Mouse (Mus musculus): ENCODE results near the gene Ddn.

The Ddn gene

GRCm38 (mm10) chr15:98797835-98798492, 11.3 kb downstream of the Ddn start:
- no peak for DNase-seq (ENCODE audit: low spot score in 2 of 2)

DNA sequence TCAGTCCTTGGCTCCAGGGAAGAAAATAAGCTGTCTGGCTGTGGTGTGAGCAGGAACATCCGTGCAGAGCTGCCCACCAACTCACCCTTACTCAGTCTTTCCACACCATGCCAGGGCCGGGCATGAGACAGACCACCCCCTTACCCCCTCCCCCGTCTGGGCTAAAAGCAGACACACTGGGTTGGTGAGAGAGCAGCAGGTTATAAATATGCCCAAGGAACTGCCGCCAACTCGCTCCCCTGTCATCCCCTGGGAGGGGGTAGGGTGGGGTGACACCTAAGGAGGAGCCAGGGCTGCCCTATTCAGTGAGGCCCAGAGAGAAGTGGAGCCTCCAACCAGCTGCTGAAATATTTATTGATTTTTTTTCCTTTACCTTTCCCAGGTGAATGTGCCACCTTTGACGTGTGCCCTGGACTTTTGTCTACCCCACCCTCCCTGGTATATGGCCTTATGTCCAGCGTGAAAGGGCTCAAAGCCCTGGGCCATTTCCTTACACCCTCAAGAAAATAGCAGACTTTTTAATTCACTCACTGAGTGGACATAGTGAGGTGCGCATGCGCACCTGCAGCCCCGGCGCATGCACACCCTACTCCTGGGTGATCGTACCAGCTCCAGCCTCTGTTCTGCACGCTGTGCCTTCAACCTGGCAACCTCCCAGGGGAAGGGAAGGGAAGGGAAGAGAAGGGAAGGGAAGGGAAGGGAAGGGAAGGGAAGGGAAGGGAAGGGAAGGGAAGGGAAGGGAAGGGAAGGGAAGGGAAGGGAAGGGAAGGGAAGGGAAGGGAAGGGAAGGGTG, 12.3 kb downstream of the Ddn start:
- DNase-seq (ENCODE audit: low spot score in 2 of 2), result no peak

DNA sequence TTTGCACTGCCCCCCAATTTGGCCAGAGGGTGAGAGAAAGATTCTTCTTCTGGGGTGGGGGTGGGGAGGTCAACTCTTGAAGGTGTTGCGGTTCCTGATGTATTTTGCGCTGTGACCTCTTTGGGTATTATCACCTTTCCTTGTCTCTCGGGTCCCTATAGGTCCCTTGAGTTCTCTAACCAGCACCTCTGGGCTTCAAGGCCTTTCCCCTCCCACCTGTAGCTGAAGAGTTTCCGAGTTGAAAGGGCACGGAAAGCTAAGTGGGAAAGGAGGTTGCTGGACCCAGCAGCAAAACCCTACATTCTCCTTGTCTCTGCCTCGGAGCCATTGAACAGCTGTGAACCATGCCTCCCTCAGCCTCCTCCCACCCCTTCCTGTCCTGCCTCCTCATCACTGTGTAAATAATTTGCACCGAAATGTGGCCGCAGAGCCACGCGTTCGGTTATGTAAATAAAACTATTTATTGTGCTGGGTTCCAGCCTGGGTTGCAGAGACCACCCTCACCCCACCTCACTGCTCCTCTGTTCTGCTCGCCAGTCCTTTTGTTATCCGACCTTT, 16.1 kb downstream of the Ddn start:
- no peak for DNase-seq (ENCODE audit: low spot score in 2 of 2)

GRCm38 (mm10) chr15:98792233-98793020, 16.9 kb downstream of the Ddn start:
- no peak for DNase-seq (ENCODE audit: low spot score in 2 of 2)

DNA sequence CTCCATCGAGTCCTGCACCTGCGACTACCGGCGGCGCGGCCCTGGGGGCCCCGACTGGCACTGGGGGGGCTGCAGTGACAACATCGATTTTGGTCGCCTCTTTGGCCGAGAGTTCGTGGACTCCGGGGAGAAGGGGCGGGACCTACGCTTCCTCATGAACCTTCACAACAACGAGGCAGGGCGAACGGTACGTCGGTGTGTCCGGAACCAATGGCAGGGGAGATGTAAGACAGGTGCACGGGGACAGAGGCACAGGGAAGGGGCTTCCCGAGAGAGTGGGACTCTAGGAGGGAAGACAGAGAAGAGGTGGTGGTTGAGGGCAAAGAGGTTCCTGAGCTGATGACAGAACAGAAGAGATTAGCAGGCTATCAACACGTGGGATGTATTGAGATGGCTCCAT, 17.5 kb downstream of the Ddn start:
- no peak for DNase-seq (ENCODE audit: low spot score in 2 of 2)

DNA sequence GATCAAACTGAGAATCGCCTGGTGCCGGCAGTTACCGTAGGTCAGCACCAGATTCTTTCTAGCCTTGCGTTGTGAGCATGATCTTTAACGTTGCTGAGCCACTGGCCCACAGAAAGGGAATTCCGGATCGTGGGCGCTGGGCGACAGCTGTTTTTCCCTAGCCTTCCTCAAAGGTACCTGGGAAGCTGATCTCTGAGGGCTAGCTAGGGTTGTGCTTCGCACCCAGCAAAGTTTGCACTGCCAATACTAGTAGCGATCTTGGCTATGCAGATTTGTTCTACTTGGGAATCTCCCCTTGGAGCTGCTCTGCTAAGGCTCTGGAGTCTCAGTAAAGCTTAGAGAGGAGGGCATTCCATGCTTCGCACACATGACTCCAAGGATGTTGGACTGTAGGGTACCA, 18.1 kb downstream of the Ddn start:
- DNase-seq (ENCODE audit: low spot score in 2 of 2), result no peak

DNA sequence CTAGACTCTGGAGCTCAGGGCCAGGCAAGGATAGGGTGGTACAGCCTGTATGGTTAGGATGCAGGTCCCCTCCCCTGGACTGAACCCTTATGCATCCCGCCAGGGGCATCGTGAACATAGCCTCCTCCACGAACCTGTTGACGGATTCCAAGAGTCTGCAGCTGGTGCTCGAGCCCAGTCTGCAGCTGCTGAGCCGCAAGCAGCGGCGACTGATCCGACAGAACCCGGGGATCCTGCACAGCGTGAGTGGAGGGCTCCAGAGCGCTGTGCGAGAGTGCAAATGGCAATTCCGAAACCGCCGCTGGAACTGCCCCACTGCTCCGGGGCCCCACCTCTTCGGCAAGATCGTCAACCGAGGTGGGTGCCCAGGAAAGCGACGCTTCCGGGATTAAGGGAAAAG, 18.5 kb downstream of the Ddn start:
- no peak for DNase-seq (ENCODE audit: low spot score in 2 of 2)

- DNase-seq (ENCODE audit: low spot score in 2 of 2), result peak in 1 of 2 experiments; percentile 55
Measured at GRCm38 (mm10) chr15:98789661-98790535, 19.4 kb downstream of the Ddn start, which contains the start of gene Wnt1. Wnt1 (plus strand) TSS chr15:98789857.

DNA sequence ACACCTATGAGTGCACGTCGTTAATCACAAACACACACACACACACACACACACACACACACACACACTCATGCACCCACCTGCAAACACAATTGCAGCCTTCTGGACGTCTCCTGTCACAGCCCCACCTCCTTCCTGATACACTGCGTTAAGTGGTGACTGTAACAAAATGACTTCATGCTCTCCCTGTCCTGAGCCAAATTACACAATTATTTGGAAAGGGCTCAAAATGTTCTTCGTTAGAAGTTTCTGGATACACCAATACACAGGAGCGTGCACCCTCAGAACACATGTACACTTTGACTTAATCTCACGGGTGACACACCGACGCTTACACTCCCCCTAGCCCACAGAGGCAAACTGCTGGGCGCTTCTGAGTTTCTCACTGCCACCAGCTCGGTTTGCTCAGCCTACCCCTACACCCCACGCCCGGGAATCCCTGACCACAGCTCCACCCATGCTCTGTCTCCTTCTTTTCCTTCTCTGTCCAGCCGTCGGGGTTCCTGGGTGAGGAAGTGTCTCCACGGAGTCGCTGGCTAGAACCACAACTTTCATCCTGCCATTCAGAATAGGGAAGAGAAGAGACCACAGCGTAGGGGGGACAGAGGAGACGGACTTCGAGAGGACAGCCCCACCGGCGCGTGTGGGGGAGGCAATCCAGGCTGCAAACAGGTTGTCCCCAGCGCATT, 20.2 kb downstream of the Ddn start:
- no peak for DNase-seq (ENCODE audit: low spot score in 2 of 2)

- DNase-seq (ENCODE audit: low spot score in 2 of 2), result no peak
Measured at GRCm38 (mm10) chr15:98787930-98788329, 21.4 kb downstream of the Ddn start.

- no peak for DNase-seq (ENCODE audit: low spot score in 2 of 2)
Measured at GRCm38 (mm10) chr15:98785744-98786143, 23.5 kb downstream of the Ddn start.

- no peak for DNase-seq (ENCODE audit: low spot score in 2 of 2)
Measured at GRCm38 (mm10) chr15:98781166-98781565, 28.1 kb downstream of the Ddn start.

GRCm38 (mm10) chr15:98780573-98780972, 28.7 kb downstream of the Ddn start:
- no peak for DNase-seq (ENCODE audit: low spot score in 2 of 2)

DNA sequence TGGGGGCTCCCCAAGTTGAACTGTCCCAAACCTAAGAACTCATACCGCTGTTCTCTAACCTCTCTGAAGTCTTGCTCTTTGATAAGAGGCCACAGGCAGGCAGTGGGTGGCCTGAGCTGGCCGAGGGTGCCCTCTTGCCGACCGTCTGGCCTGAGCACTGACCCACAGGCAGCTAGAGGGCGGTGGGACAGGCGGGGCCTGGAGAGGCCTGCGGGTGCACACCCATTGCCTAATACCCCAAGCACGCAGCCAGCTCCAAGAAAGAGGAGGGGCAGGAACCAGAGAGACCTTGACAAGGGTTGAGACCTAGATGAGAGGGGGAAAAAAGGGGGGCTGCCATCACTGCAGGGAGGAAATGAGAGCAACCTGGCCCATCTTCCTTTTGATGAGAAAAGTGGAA, 29.2 kb downstream of the Ddn start:
- no peak for DNase-seq (ENCODE audit: low spot score in 2 of 2)

DNA sequence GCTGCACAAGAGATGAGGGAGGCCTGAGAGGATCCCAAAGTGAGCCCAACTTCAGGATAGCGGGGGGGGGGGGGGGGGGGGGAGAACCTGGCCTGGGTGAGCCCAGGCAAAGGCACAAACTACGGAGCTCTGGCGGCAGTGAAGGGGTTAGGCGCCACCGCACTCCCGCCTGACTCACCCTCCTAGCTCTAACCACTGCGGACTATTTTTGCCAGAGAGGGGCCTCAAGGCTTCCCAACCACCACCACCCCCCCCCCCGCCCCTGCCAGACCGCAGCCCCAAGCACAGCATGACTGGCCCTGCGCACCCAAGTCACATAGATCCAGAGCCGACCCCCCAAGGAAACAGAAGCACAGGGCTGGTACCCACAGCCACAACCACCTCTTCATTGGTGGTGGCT, 30.5 kb downstream of the Ddn start:
- peak in 1 of 2 experiments; percentile 28 for DNase-seq (ENCODE audit: low spot score in 2 of 2)

- DNase-seq (ENCODE audit: low spot score in 2 of 2), result no peak
Measured at GRCm38 (mm10) chr15:98778191-98778770, 31.0 kb downstream of the Ddn start.

GRCm38 (mm10) chr15:98777762-98778161, 31.5 kb downstream of the Ddn start, which contains the start of gene Wnt10b:
Wnt10b (minus strand) TSS chr15:98778150.
- no peak for DNase-seq (ENCODE audit: low spot score in 2 of 2)

GRCm38 (mm10) chr15:98777005-98777616, 32.2 kb downstream of the Ddn start:
- no peak for DNase-seq (ENCODE audit: low spot score in 2 of 2)

- no peak for DNase-seq (ENCODE audit: low spot score in 2 of 2)
Measured at GRCm38 (mm10) chr15:98776280-98777004, 32.8 kb downstream of the Ddn start.

Data from natural killer cell, adult 2 months (primary cell).